ENCODE assay signal across 16 mouse cellular contexts in the genomic region with DNA sequence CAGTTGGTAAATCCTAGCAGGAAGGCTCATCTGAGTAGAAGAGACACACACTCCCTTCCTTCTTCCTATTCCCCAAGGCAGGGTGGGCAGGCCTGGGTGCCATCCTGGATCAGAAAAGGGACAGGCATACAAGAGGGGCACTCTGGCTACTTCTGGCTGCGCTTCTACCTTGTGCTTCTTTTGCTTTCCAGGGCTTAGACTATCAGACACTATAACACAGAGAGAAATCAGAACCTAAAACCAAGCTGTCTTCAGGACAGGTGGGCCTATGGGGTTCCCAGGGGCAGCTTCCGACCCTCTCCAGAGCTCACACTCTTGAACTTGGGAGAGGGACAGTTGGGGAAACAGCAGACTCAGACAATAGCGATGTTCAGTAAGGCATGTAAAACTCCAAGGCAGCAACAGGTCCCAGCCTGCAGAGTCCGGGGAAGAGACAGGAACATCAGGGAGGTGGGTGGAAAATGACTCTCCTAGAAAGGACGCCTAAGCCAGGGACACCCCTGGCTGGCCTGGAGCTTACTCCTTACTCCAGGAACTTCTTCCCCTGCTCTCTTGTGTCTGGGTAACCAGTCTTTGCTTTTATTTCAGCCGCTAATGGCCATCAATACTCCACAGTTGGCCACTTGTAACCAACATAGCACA. TPM values are rescaled to one million over a fixed set of nuclear protein-coding genes. Genes with fewer than 3 reads are reported as not detected.
DNase-seq lines count a peak whose midpoint lies in the region; ATAC-seq and TF ChIP-seq lines count a peak whose summit lies in the region.
"Had no signal": no experiment of that assay in that cellular context is flagged by ENCODE, and none has a peak within 500 bp of the region (broad histone marks: within the 10 kb centered on the region; RNA-seq: fewer than 3 reads in every experiment).

No protein-coding gene starts in this region.

- no peak overlapping the region for H3K9ac ChIP-seq in lung, embryonic 14.5 days
- H3K9ac ChIP-seq in stomach, embryonic 14.5 days (replicated peaks; ENCODE audit: low read depth, low read length) = no peak overlapping the region
- H3K9ac ChIP-seq: neural tube, embryonic 15.5 days had no signal

- peak overlapping the region; percentile 95 for H3K27ac ChIP-seq in heart, embryonic 10.5 days
- H3K27ac ChIP-seq in lung, embryonic 14.5 days (ENCODE audit: low read depth) = peak overlapping the region; percentile 59; the same call in 1 of the 2 replicates
- H3K27ac ChIP-seq in stomach, embryonic 14.5 days (ENCODE audit: low read length) = peak overlapping the region; percentile 18; the same call in 1 of the 2 replicates
- H3K27ac ChIP-seq: midbrain, embryonic 10.5 days; neural tube, embryonic 15.5 days had no signal

- H3K9me3 ChIP-seq in heart, embryonic 10.5 days = no peaks in the 10 kb centered on the region
- no peaks in the 10 kb centered on the region for H3K9me3 ChIP-seq in lung, embryonic 14.5 days (ENCODE audit: low read depth, low read length)
- H3K9me3 ChIP-seq in stomach, embryonic 14.5 days (ENCODE audit: control insufficient read depth, low read depth, low read length) = no peaks in the 10 kb centered on the region
- H3K9me3 ChIP-seq: midbrain, embryonic 10.5 days; neural tube, embryonic 15.5 days had no signal

- H3K4me1 ChIP-seq in heart, embryonic 10.5 days = peaks cover 91% of the 10 kb centered on the region
- no peaks in the 10 kb centered on the region for H3K4me1 ChIP-seq in lung, embryonic 14.5 days (ENCODE audit: insufficient read depth)
- peaks cover 54% of the 10 kb centered on the region for H3K4me1 ChIP-seq in stomach, embryonic 14.5 days (ENCODE audit: control insufficient read depth, insufficient read depth, low read length)

- no peak for ATAC-seq in lung, embryonic 14.5 days (ENCODE audit: insufficient read depth)
- no peak for ATAC-seq in stomach, embryonic 14.5 days (ENCODE audit: insufficient number of reproducible peaks, insufficient read depth, low FRiP score, low read depth)

- peak overlapping the region; percentile 5; the same call in 1 of the 2 replicates for H3K4me3 ChIP-seq in heart, embryonic 10.5 days
- no peak overlapping the region for H3K4me3 ChIP-seq in lung, embryonic 14.5 days (ENCODE audit: low read depth, low read length)
- no peak overlapping the region for H3K4me3 ChIP-seq in stomach, embryonic 14.5 days (ENCODE audit: low read depth, low read length)
- H3K4me3 ChIP-seq: midbrain, embryonic 10.5 days; neural tube, embryonic 15.5 days had no signal

- intact Hi-C loops in heart, postnatal 14 days (cut with DNase I) = no loop called here

- peaks cover 37% of the 10 kb centered on the region for H3K36me3 ChIP-seq in heart, embryonic 10.5 days
- peaks cover 11% of the 10 kb centered on the region; the same call in 1 of the 2 replicates for H3K36me3 ChIP-seq in lung, embryonic 14.5 days (ENCODE audit: insufficient read depth)
- H3K36me3 ChIP-seq in stomach, embryonic 14.5 days (ENCODE audit: control insufficient read depth, insufficient read depth, low read length) = no peaks in the 10 kb centered on the region; the same call in 1 of the 2 replicates
- H3K36me3 ChIP-seq: midbrain, embryonic 10.5 days; neural tube, embryonic 15.5 days had no signal

- WGBS in heart, embryonic 10.5 days = 78% methylated on average over 6 of the region's 6 CpGs
- WGBS in lung, embryonic 14.5 days = 82% methylated on average over 6 of the region's 6 CpGs
- WGBS in stomach, embryonic 14.5 days = 82% methylated on average over 6 of the region's 6 CpGs

- no peak for TF ChIP-seq CTCF in lung, embryonic 14.5 days (IDR thresholded peaks at IDR 0.05; ENCODE audit: low read depth)

- H3K27me3 ChIP-seq in heart, embryonic 10.5 days (ENCODE audit: insufficient read depth, poor library complexity, severe bottlenecking) = peaks cover 39% of the 10 kb centered on the region
- H3K27me3 ChIP-seq in lung, embryonic 14.5 days (ENCODE audit: insufficient read depth, low read length) = 0 out of 2 replicates have a peak, but pooled peaks cover 2% of the 10 kb centered on the region
- H3K27me3 ChIP-seq in stomach, embryonic 14.5 days (ENCODE audit: control insufficient read depth, insufficient read depth, low read length) = no peaks in the 10 kb centered on the region

- H3K4me2 ChIP-seq in lung, embryonic 14.5 days = 0 out of 2 replicates have a peak overlapping the region, but pooled peaks have one; percentile 79
- no peak overlapping the region for H3K4me2 ChIP-seq in stomach, embryonic 14.5 days (replicated peaks; ENCODE audit: low read depth, low read length)
- H3K4me2 ChIP-seq: neural tube, embryonic 15.5 days had no signal

- DNase-seq in heart, embryonic 10.5 days (ENCODE audit: low spot score) = no peak
- no peak for DNase-seq in heart, postnatal 14 days
- no peak for DNase-seq in lung, embryonic 14.5 days
- no peak for DNase-seq in lung, adult 18-20 months
- peak; percentile 64 for DNase-seq in fat pad, adult 2 months (ENCODE audit: extremely low read depth, low read depth, low spot score)
- DNase-seq in embryo, embryonic 11 days = no peak
- no peak for DNase-seq in natural killer cell, adult 2 months (ENCODE audit: low spot score in 2 of 2)
- DNase-seq: B cell, adult 2 months; cerebellum, adult 18-20 months; cerebellum, postnatal 36 days; gastrocnemius, postnatal 10 days; kidney, adult 9 months; kidney, postnatal 36 days had no signal

RNA-seq across cellular contexts. Expression of gene Cavin1, which starts 5.7 kb away (rescaled TPM):
- polyA plus RNA-seq in heart, embryonic 10.5 days (2016; fragmentation: Nextera tagmentation; extraction: Ambion mirVana) = 139 and 252 TPM in 2 replicates
- 100 to 1,000 TPM; 336 to 338 TPM for total RNA-seq in heart, postnatal 14 days (2021)
- 137 and 143 TPM in 2 replicates for polyA plus RNA-seq in lung, embryonic 14.5 days (2014; fragmentation: Nextera tagmentation; extraction: Ambion mirVana)
- 136 and 158 TPM in 2 replicates for polyA plus RNA-seq in stomach, embryonic 14.5 days (2014; fragmentation: Nextera tagmentation; extraction: Ambion mirVana)

RNA-seq across cellular contexts. Expression of gene Stat3, which starts 25.7 kb away (rescaled TPM):
- 33.7 and 41.5 TPM in 2 replicates for polyA plus RNA-seq in heart, embryonic 10.5 days (2016; fragmentation: Nextera tagmentation; extraction: Ambion mirVana)
- 100 to 1,000 TPM; 103 to 107 TPM for total RNA-seq in heart, postnatal 14 days (2021)
- 33.8 and 36.5 TPM in 2 replicates for polyA plus RNA-seq in lung, embryonic 14.5 days (2014; fragmentation: Nextera tagmentation; extraction: Ambion mirVana)
- polyA plus RNA-seq in stomach, embryonic 14.5 days (2014; fragmentation: Nextera tagmentation; extraction: Ambion mirVana) = 43.5 and 44.8 TPM in 2 replicates

RNA-seq across cellular contexts. Expression of gene Atp6v0a1, which starts 44.2 kb away (rescaled TPM):
- polyA plus RNA-seq in heart, embryonic 10.5 days (2016; fragmentation: Nextera tagmentation; extraction: Ambion mirVana) = 54.4 and 66.3 TPM in 2 replicates
- 10 to 100 TPM; 89.3 to 90.2 TPM for total RNA-seq in heart, postnatal 14 days (2021)
- 32.8 and 38.0 TPM in 2 replicates for polyA plus RNA-seq in lung, embryonic 14.5 days (2014; fragmentation: Nextera tagmentation; extraction: Ambion mirVana)
- polyA plus RNA-seq in stomach, embryonic 14.5 days (2014; fragmentation: Nextera tagmentation; extraction: Ambion mirVana) = 38.4 and 42.0 TPM in 2 replicates

Comparison
In these comparisons a context has a peak if more than half of its experiments do, and no peak if none do; other contexts are left out.
1. H3K27ac ChIP-seq: peak in every context shown above with its lines; median percentile 95 in heart, embryonic 10.5 days; 59 in lung, embryonic 14.5 days; 18 in stomach, embryonic 14.5 days.